Mouse (Mus musculus) MEL (cell line): ENCODE data around the gene Dpf2. TPM values are rescaled to one million over a fixed set of nuclear protein-coding genes. Genes with fewer than 3 reads are reported as not detected.

Experiments
- DNase-seq: peaks from one replicate; pipeline ENCODE4 v3.0.0; 2011; ENCODE audit warnings: low read depth, low spot score
- H3K27ac ChIP-seq: 2 replicates; pipeline ENCODE4 v1.5.1; 2012; ENCODE audit warnings: low read depth, mild to moderate bottlenecking, control low read depth, low read length, moderate library complexity; ENCODE audit not compliant: control insufficient read depth
- H3K27me3 ChIP-seq, 2 experiments: fragments of 150-350 bp in 1 of 2; sonication (generic) in 1 of 2; 2 replicates each; pipeline ENCODE4 v1.6.1; 2012; ENCODE audit warnings: low read length in 2 of 2, mild to moderate bottlenecking in 2 of 2, improper control_type of control experiment in 1 of 2, moderate library complexity in 1 of 2; ENCODE audit not compliant: insufficient read depth in 2 of 2, control insufficient read depth in 1 of 2
- H3K36me3 ChIP-seq, 2 experiments: 2 replicates each; pipeline ENCODE4 v1.6.1; 2012 to 2014; ENCODE audit warnings: low read length in 2 of 2, improper control_type of control experiment in 1 of 2, inconsistent platforms in 1 of 2, mild to moderate bottlenecking in 1 of 2; ENCODE audit not compliant: insufficient read depth in 2 of 2, control insufficient read depth in 1 of 2
- H3K4me1 ChIP-seq, 2 experiments: fragments of 150-350 bp in 1 of 2; sonication (generic) in 1 of 2; 2 replicates each; pipeline ENCODE4 v1.6.1; 2012; ENCODE audit warnings: low read length in 2 of 2, improper control_type of control experiment in 1 of 2, mild to moderate bottlenecking in 1 of 2; ENCODE audit not compliant: insufficient read depth in 2 of 2, control insufficient read depth in 1 of 2
- H3K4me3 ChIP-seq, 2 experiments: fragments of 150-350 bp in 1 of 2; sonication (generic) in 1 of 2; 2 replicates each; pipeline ENCODE4 v1.5.1; 2012; ENCODE audit warnings: low read depth in 2 of 2, low read length in 2 of 2, mild to moderate bottlenecking in 2 of 2, moderate library complexity in 2 of 2, control low read depth in 1 of 2, improper control_type of control experiment in 1 of 2; ENCODE audit not compliant: control insufficient read depth in 1 of 2, insufficient read depth in 1 of 2
- H3K79me2 ChIP-seq: 2 replicates; pipeline ENCODE4 v1.6.1; 2012; ENCODE audit warnings: mild to moderate bottlenecking, low read length, moderate library complexity; ENCODE audit not compliant: control insufficient read depth, poor library complexity, insufficient read depth
- H3K9ac ChIP-seq: 2 replicates; pipeline ENCODE4 v1.6.1; 2012; ENCODE audit warnings: low read depth, mild to moderate bottlenecking, control low read depth, low read length, moderate library complexity; ENCODE audit not compliant: control insufficient read depth, poor library complexity, severe bottlenecking
- H3K9me3 ChIP-seq: fragments of 150-350 bp; sonication (generic); replicated peaks from 2 replicates; pipeline ENCODE4 v1.6.1; 2012; ENCODE audit warnings: mild to moderate bottlenecking, low read length, improper control_type of control experiment, moderate library complexity; ENCODE audit not compliant: insufficient read depth
- CTCF ChIP-seq, 3 experiments: IDR thresholded peaks in 2 of 3; conservative IDR thresholded peaks in 1 of 3; 2 replicates each; pipeline ENCODE4 v1.5.1; 2011 to 2012; ENCODE audit warnings: low read length in 3 of 3, low read depth in 2 of 3, mild to moderate bottlenecking in 2 of 3, improper control_type of control experiment in 1 of 3, inconsistent platforms in 1 of 3, mixed read lengths in 1 of 3, moderate library complexity in 1 of 3; ENCODE audit not compliant: control insufficient read depth in 1 of 3, insufficient read depth in 1 of 3, poor library complexity in 1 of 3, severe bottlenecking in 1 of 3
- EP300 ChIP-seq, 2 experiments: IDR thresholded peaks; 2 replicates each; pipeline ENCODE4 v1.6.1; 2011; ENCODE audit warnings: improper control_type of control experiment in 2 of 2, low read length in 2 of 2, low read depth in 1 of 2, mild to moderate bottlenecking in 1 of 2
- GABPA ChIP-seq: IDR thresholded peaks from 2 replicates; pipeline ENCODE4 v1.6.1; 2012; ENCODE audit warnings: low read depth, mild to moderate bottlenecking, inconsistent platforms, low read length, improper control_type of control experiment, moderate library complexity
- GATA1 ChIP-seq: IDR thresholded peaks from 2 replicates; pipeline ENCODE4 v1.6.1; 2011; ENCODE audit warnings: low read depth, low read length, improper control_type of control experiment
- JUND ChIP-seq: IDR thresholded peaks from 2 replicates; pipeline ENCODE4 v1.6.1; 2011; ENCODE audit warnings: low read depth, mild to moderate bottlenecking, improper control_type of control experiment, low read length
- MAX ChIP-seq: IDR thresholded peaks from 2 replicates; pipeline ENCODE4 v1.6.1; 2011; ENCODE audit warnings: low read length, improper control_type of control experiment
- MYB ChIP-seq: IDR thresholded peaks from 2 replicates; pipeline ENCODE4 v1.6.1; 2011; ENCODE audit warnings: mild to moderate bottlenecking, low read depth, low read length, improper control_type of control experiment
- NRF1 ChIP-seq: IDR thresholded peaks from 2 replicates; pipeline ENCODE4 v1.6.1; 2014; ENCODE audit warnings: low read depth, mild to moderate bottlenecking, inconsistent platforms, low read length, improper control_type of control experiment, moderate library complexity; ENCODE audit not compliant: poor library complexity, insufficient read depth, severe bottlenecking
- RAD21 ChIP-seq: IDR thresholded peaks from 2 replicates; pipeline ENCODE4 v1.6.1; 2011; ENCODE audit warnings: mild to moderate bottlenecking, low read depth, low read length, improper control_type of control experiment
- RCOR1 ChIP-seq: IDR thresholded peaks from 2 replicates; pipeline ENCODE4 v1.6.1; 2012; ENCODE audit warnings: low read depth, mild to moderate bottlenecking, inconsistent platforms, low read length, improper control_type of control experiment
- SIN3A ChIP-seq: IDR thresholded peaks from 2 replicates; pipeline ENCODE4 v1.6.1; 2012; ENCODE audit warnings: low read length, improper control_type of control experiment, inconsistent platforms
- SMC3 ChIP-seq: IDR thresholded peaks from 2 replicates; pipeline ENCODE4 v1.6.1; 2011; ENCODE audit warnings: low read depth, low read length, improper control_type of control experiment
- TAL1 ChIP-seq: IDR thresholded peaks from 2 replicates; pipeline ENCODE4 v1.6.1; 2012; ENCODE audit warnings: mild to moderate bottlenecking, inconsistent platforms, low read length, moderate library complexity, mixed read lengths
- TCF12 ChIP-seq: IDR thresholded peaks from 2 replicates; pipeline ENCODE4 v1.6.1; 2014; ENCODE audit warnings: low read depth, mild to moderate bottlenecking, inconsistent platforms, low read length, improper control_type of control experiment, moderate library complexity
- ZC3H11A ChIP-seq: IDR thresholded peaks from 2 replicates; pipeline ENCODE4 v1.6.1; 2012; ENCODE audit warnings: low read depth, mild to moderate bottlenecking, inconsistent platforms, low read length, improper control_type of control experiment
- ZKSCAN1 ChIP-seq: IDR thresholded peaks from 2 replicates; pipeline ENCODE4 v1.6.1; 2012; ENCODE audit warnings: low read depth, mild to moderate bottlenecking, inconsistent platforms, low read length, improper control_type of control experiment, moderate library complexity
- polyA plus RNA-seq, 2 experiments: library from polyadenylated mRNA; stranded (reverse) in 1 of 2; unstranded in 1 of 2; fragments of >175 nt in 1 of 2; fragments of >200 nt in 1 of 2; gene quantifications; 2 replicates each; pipeline versions ENCODE4 v1.2.1 to v1.2.4; 2012; ENCODE audit warnings: low replicate concordance in 2 of 2, low read depth in 1 of 2; ENCODE audit not compliant: insufficient read length in 2 of 2, insufficient read depth in 1 of 2, missing spikeins in 1 of 2
- total RNA-seq: library from RNA; depleted of rRNA; stranded (reverse); fragments of 300-350 nt; gene quantifications from 2 replicates; pipeline ENCODE4 v1.2.3, GENCODE M21; 2012

The Dpf2 gene
- total and polyA plus RNA-seq, 3 experiments, result 58.6 to 166 (median 133) TPM

- no peaks in the 10 kb centered on the region for H3K9me3 ChIP-seq
- H3K36me3 ChIP-seq, result peaks cover 2 to 15% of the 10 kb centered on the region in 2 experiments
- H3K9ac ChIP-seq, result no peak overlapping the region
- peaks cover 0 to 3% of the 10 kb centered on the region in 2 experiments; a peak in 1 of 4 replicates for H3K4me1 ChIP-seq
- TF ChIP-seq RCOR1 (no peak), ZKSCAN1 (no peak), GABPA (no peak)
- H3K4me3 ChIP-seq, result no peak overlapping the region
- H3K79me2 ChIP-seq, result peaks cover 11% of the 10 kb centered on the region
- no peaks in the 10 kb centered on the region for H3K27me3 ChIP-seq
- no peak for DNase-seq
- H3K27ac ChIP-seq, result no peak overlapping the region
Observed at GRCm38 (mm10) chr19:5957371-5957770, 44.6 kb upstream of the Dpf2 start.

DNA sequence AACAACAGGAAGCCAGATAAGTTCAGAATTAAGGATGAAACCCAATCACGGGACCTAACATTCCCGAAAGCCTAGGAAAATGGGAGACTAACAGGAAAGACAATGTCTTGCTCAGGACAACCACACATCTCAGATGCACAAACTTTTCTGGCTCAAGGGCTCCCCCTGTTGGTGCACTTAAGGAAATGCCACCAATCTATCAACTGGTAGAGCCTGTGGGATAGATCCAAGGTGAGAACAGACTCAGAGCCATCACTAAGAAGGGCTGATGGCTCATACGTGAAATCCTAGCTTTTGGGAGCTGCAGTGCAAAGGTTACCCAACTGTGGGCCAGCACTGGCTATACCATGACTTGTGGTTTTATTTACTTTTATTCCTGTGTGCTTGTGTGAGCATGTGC is 43.9 kb upstream of the Dpf2 start:
- peaks cover 0 to 15% of the 10 kb centered on the region in 2 experiments; a peak in 2 of 4 replicates for H3K36me3 ChIP-seq
- peak; percentile 84 for DNase-seq
- peaks cover 8% of the 10 kb centered on the region for H3K79me2 ChIP-seq
- no peaks in the 10 kb centered on the region for H3K27me3 ChIP-seq
- H3K4me3 ChIP-seq, result no peak overlapping the region
- no peak overlapping the region for H3K27ac ChIP-seq
- no peak for TF ChIP-seq TCF12
- peak; percentile 75 for TF ChIP-seq SMC3
- no peak for TF ChIP-seq MAX
- TF ChIP-seq RAD21, result peak; percentile 73
- peak; percentile 60 for TF ChIP-seq ZC3H11A
- no peak for TF ChIP-seq JUND
- TF ChIP-seq CTCF (IDR thresholded peaks at IDR 0.05 in 2 of 3, conservative IDR thresholded peaks at IDR 0.05 in 1 of 3; ENCODE audit: control insufficient read depth in 1 of 3, insufficient read depth in 1 of 3, low read depth in 2 of 3, low read length in 3 of 3, poor library complexity in 1 of 3, severe bottlenecking in 1 of 3), result peak; percentile 64 to 89 (median 88)
- TF ChIP-seq SIN3A, result no peak
- no peak for TF ChIP-seq MYB
- TF ChIP-seq ZKSCAN1, result no peak
- no peak for TF ChIP-seq GATA1
- TF ChIP-seq TAL1, result no peak
- no peak for TF ChIP-seq EP300 (IDR thresholded peaks at IDR 0.05; ENCODE audit: low read depth in 1 of 2, low read length in 2 of 2)
- TF ChIP-seq NRF1, result no peak
- no peak overlapping the region for H3K9ac ChIP-seq
- H3K9me3 ChIP-seq, result no peaks in the 10 kb centered on the region
- no peaks in the 10 kb centered on the region for H3K4me1 ChIP-seq
